17 mouse cellular contexts compared by ENCODE assay signal in genomic region chr5:133715830-133716229, GRCm38 (mm10).
"Had no signal": no experiment of that assay in that cellular context is flagged by ENCODE, and none has a peak within 500 bp of the region (broad histone marks: within the 10 kb centered on the region; RNA-seq: fewer than 3 reads in every experiment).

No protein-coding gene starts in this region.

- DNase-seq: lung, adult 2 months; lung, postnatal 14 days; lung, postnatal 36 days; right cerebral cortex, postnatal 14 days; thymus, adult 2 months; thymus, postnatal 25 days; thymus, postnatal 4 days had no signal

- H3K9me3 ChIP-seq: lung, embryonic 15.5 days; midbrain, embryonic 13.5 days; midbrain, embryonic 15.5 days; neural tube, embryonic 12.5 days; stomach, embryonic 15.5 days had no signal

- H3K27me3 ChIP-seq: lung, embryonic 15.5 days; megakaryocyte, embryonic 14.5 days; midbrain, embryonic 13.5 days; midbrain, embryonic 15.5 days; neural tube, embryonic 12.5 days; stomach, embryonic 15.5 days had no signal

- H3K4me1 ChIP-seq: lung, embryonic 15.5 days; megakaryocyte, embryonic 14.5 days; stomach, embryonic 15.5 days had no signal

- H3K9ac ChIP-seq: lung, embryonic 15.5 days; midbrain, embryonic 13.5 days; midbrain, embryonic 15.5 days; neural tube, embryonic 12.5 days; stomach, embryonic 15.5 days had no signal

- H3K27ac ChIP-seq: lung, embryonic 15.5 days; macrophage; midbrain, embryonic 13.5 days; midbrain, embryonic 15.5 days; neural tube, embryonic 12.5 days; stomach, embryonic 15.5 days; stomach, postnatal 0 days had no signal

- H3K4me2 ChIP-seq: lung, embryonic 15.5 days; midbrain, embryonic 11.5 days; midbrain, embryonic 13.5 days; midbrain, embryonic 15.5 days; neural tube, embryonic 12.5 days; stomach, embryonic 15.5 days had no signal

- H3K4me3 ChIP-seq: lung, embryonic 15.5 days; megakaryocyte, embryonic 14.5 days; midbrain, embryonic 13.5 days; midbrain, embryonic 15.5 days; neural tube, embryonic 12.5 days; stomach, embryonic 15.5 days had no signal

- H3K36me3 ChIP-seq: lung, embryonic 15.5 days; midbrain, embryonic 13.5 days; midbrain, embryonic 15.5 days; neural tube, embryonic 12.5 days; stomach, embryonic 15.5 days had no signal

- ATAC-seq: lung, postnatal 0 days; midbrain, embryonic 13.5 days; midbrain, embryonic 15.5 days had no signal
